In genomic region chr10:80578911-80579310, GRCm38 (mm10) we compare ENCODE assay signal across 8 mouse cellular contexts. TPM values are rescaled to one million over a fixed set of nuclear protein-coding genes. Genes with fewer than 3 reads are reported as not detected.
A peak's percentile ranks its signal among the peaks of the same experiment; 100 is the strongest.
DNase-seq lines count a peak whose midpoint lies in the region; ATAC-seq and TF ChIP-seq lines count a peak whose summit lies in the region.

No protein-coding gene starts in this region.

- H3K4me3 ChIP-seq in embryonic fibroblast, embryonic 13.5 days (ENCODE audit: insufficient read depth, low read length) = 0 out of 2 replicates have a peak overlapping the region, but pooled peaks have one; percentile 3
- H3K4me3 ChIP-seq in hindbrain, embryonic 14.5 days (replicated peaks; ENCODE audit: low read length) = no peak overlapping the region
- no peak overlapping the region for H3K4me3 ChIP-seq in liver, adult 2 months (ENCODE audit: insufficient read depth, low read depth, low read length)
- H3K4me3 ChIP-seq in thymus, adult 2 months (ENCODE audit: control insufficient read depth, insufficient read depth, low read length) = no peak overlapping the region

- TF ChIP-seq POLR2A in embryonic fibroblast, embryonic 13.5 days (IDR thresholded peaks at IDR 0.05; ENCODE audit: low read depth, low read length) = no peak
- TF ChIP-seq POLR2A in liver, adult 2 months (IDR thresholded peaks at IDR 0.05; ENCODE audit: extremely low read depth, insufficient read depth, low read length) = no peak
- no peak for TF ChIP-seq POLR2A in thymus, adult 2 months (IDR thresholded peaks at IDR 0.05; ENCODE audit: control insufficient read depth, extremely low read depth, insufficient read depth, low read length, poor library complexity)

- H3K79me2 ChIP-seq in liver, adult 2 months (ENCODE audit: control insufficient read depth, insufficient read depth, low read length) = peaks cover 16% of the 10 kb centered on the region

- peak overlapping the region; percentile 92; the same call in 1 of the 2 replicates for H3K27ac ChIP-seq in embryonic fibroblast, embryonic 13.5 days (ENCODE audit: insufficient read depth, low read length)
- H3K27ac ChIP-seq in hindbrain, embryonic 14.5 days = no peak overlapping the region
- H3K27ac ChIP-seq in liver, adult 2 months (replicated peaks; ENCODE audit: insufficient read depth, low read depth, low read length) = peak overlapping the region; percentile 7
- H3K27ac ChIP-seq in thymus, adult 2 months (ENCODE audit: control insufficient read depth, insufficient read depth, low read length) = peak overlapping the region; percentile 58

- intact Hi-C loops in left cerebral cortex, postnatal 4 days (cut with DNase I) = loop anchor here (5.0 kb wide), 1 partner anchor 108 kb away; no protein-coding TSS in a partner anchor

- H3K36me3 ChIP-seq in hindbrain, embryonic 14.5 days (replicated peaks; ENCODE audit: control insufficient read depth, insufficient read depth) = peaks cover 13% of the 10 kb centered on the region
- H3K36me3 ChIP-seq in liver, adult 2 months (ENCODE audit: control insufficient read depth, insufficient read depth, low read length) = no peaks in the 10 kb centered on the region
- H3K36me3 ChIP-seq in thymus, adult 2 months (ENCODE audit: control insufficient read depth, insufficient read depth, low read length) = no peaks in the 10 kb centered on the region

- H3K9ac ChIP-seq in hindbrain, embryonic 14.5 days = no peak overlapping the region
- H3K9ac ChIP-seq in liver, adult 2 months (ENCODE audit: low read depth, low read length) = peak overlapping the region; percentile 48

- ATAC-seq in hindbrain, embryonic 14.5 days (ENCODE audit: low FRiP score) = no peak

- H3K9me3 ChIP-seq in hindbrain, embryonic 14.5 days (ENCODE audit: control insufficient read depth, low read length) = no peaks in the 10 kb centered on the region

- DNase-seq in left cerebral cortex, postnatal 4 days = peak; percentile 57
- no peak for DNase-seq in left cerebral cortex, adult 11 months (ENCODE audit: low spot score)
- peak; percentile 67 for DNase-seq in adrenal gland, adult 8-10 months
- peak; percentile 50 for DNase-seq in hindbrain, embryonic 14.5 days (ENCODE audit: low spot score)
- DNase-seq in liver, adult 2 months (ENCODE audit: extremely low read depth, low read depth, low spot score) = peak; percentile 78
- peak; percentile 94 for DNase-seq in naive thymus-derived CD4-positive, alpha-beta T cell, adult 2 months (ENCODE audit: low read depth)
- peak; percentile 72 for DNase-seq in thymus, adult 2 months

- H3K27me3 ChIP-seq in hindbrain, embryonic 14.5 days (ENCODE audit: control insufficient read depth, insufficient read depth, low read length) = no peaks in the 10 kb centered on the region
- no peaks in the 10 kb centered on the region for H3K27me3 ChIP-seq in liver, adult 2 months (ENCODE audit: control insufficient read depth, insufficient read depth, low read length)
- no peaks in the 10 kb centered on the region for H3K27me3 ChIP-seq in thymus, adult 2 months (ENCODE audit: control insufficient read depth, insufficient read depth, low read length)

- WGBS in hindbrain, embryonic 14.5 days = 5% methylated on average over 8 of the region's 8 CpGs
- 7% methylated on average over 8 of the region's 8 CpGs for WGBS in liver, adult 2 months
- WGBS in thymus, adult 2 months = 11% methylated on average over 8 of the region's 8 CpGs

- peak; percentile 47; the same call in 1 of the 2 replicates for TF ChIP-seq CTCF in embryonic fibroblast, embryonic 13.5 days (IDR thresholded peaks at IDR 0.05; ENCODE audit: borderline replicate concordance, insufficient read depth, low read length)
- peak; percentile 63 for TF ChIP-seq CTCF in liver, adult 2 months (IDR thresholded peaks at IDR 0.05; ENCODE audit: low read depth, low read length)
- peak; percentile 64; the same call in 1 of the 2 replicates for TF ChIP-seq CTCF in thymus, adult 2 months (IDR thresholded peaks at IDR 0.05; ENCODE audit: borderline replicate concordance, control insufficient read depth, extremely low read depth, insufficient read depth, low read length, poor library complexity)

- H3K4me2 ChIP-seq in hindbrain, embryonic 14.5 days (replicated peaks) = peak overlapping the region; percentile 88

- no peaks in the 10 kb centered on the region for H3K4me1 ChIP-seq in embryonic fibroblast, embryonic 13.5 days (ENCODE audit: control insufficient read depth, insufficient read depth, low read length)
- H3K4me1 ChIP-seq in hindbrain, embryonic 14.5 days (replicated peaks; ENCODE audit: control insufficient read depth, insufficient read depth, low read length) = peaks cover 24% of the 10 kb centered on the region
- peaks cover 11% of the 10 kb centered on the region for H3K4me1 ChIP-seq in liver, adult 2 months (ENCODE audit: control insufficient read depth, insufficient read depth, low read length)
- H3K4me1 ChIP-seq in thymus, adult 2 months (replicated peaks; ENCODE audit: control insufficient read depth, insufficient read depth, low read length) = peaks cover 32% of the 10 kb centered on the region

RNA-seq across cellular contexts. Expression of gene Klf16, which starts 1.8 kb away (rescaled TPM):
- total RNA-seq in left cerebral cortex, postnatal 4 days (2021) = 10 to 100 TPM; 34.1 to 35.5 TPM
- total RNA-seq in adrenal gland, adult 8-10 months (2022) = 10 to 100 TPM; 12.7 to 15.4 (median 14.6) TPM
- polyA plus RNA-seq in embryonic fibroblast, embryonic 13.5 days (2011; ENCODE audit: insufficient read length, low read depth, missing spikeins) = 15.5 and 15.9 TPM in 2 replicates
- polyA plus RNA-seq in hindbrain, embryonic 14.5 days (2014; fragmentation: Nextera tagmentation; extraction: Ambion mirVana) = 5.1 and 5.3 TPM in 2 replicates
- 0.74 and 1.3 TPM in 2 replicates for total RNA-seq in liver, adult 2 months (2014; rRNA removed)
- polyA plus RNA-seq in liver, adult 2 months (2012; rRNA removed) = 4.2 and 5.5 TPM in 2 replicates
- polyA plus RNA-seq in thymus, adult 2 months (2012; rRNA removed) = 31.0 and 46.9 TPM in 2 replicates

RNA-seq across cellular contexts. Expression of gene Abhd17a, which starts 11.2 kb away (rescaled TPM):
- total RNA-seq in left cerebral cortex, postnatal 4 days (2021) = 100 to 1,000 TPM; 131 to 133 TPM
- 100 to 1,000 TPM in 1 of 4 experiments, 10 to 100 TPM in 3; 97.0 to 101 (median 97.8) TPM for total RNA-seq in adrenal gland, adult 8-10 months (2022)
- 42.1 and 58.7 TPM in 2 replicates for polyA plus RNA-seq in embryonic fibroblast, embryonic 13.5 days (2011; ENCODE audit: insufficient read length, low read depth, missing spikeins)
- polyA plus RNA-seq in hindbrain, embryonic 14.5 days (2014; fragmentation: Nextera tagmentation; extraction: Ambion mirVana) = 157 and 174 TPM in 2 replicates
- 45.7 and 59.3 TPM in 2 replicates for total RNA-seq in liver, adult 2 months (2014; rRNA removed)
- 194 and 205 TPM in 2 replicates for polyA plus RNA-seq in liver, adult 2 months (2012; rRNA removed)
- 310 and 359 TPM in 2 replicates for polyA plus RNA-seq in thymus, adult 2 months (2012; rRNA removed)

RNA-seq across cellular contexts. Expression of gene Rexo1, which starts 17.6 kb away (rescaled TPM):
- total RNA-seq in left cerebral cortex, postnatal 4 days (2021) = 10 to 100 TPM; 65.2 to 67.5 TPM
- 10 to 100 TPM; 54.2 to 60.1 (median 57.0) TPM for total RNA-seq in adrenal gland, adult 8-10 months (2022)
- polyA plus RNA-seq in embryonic fibroblast, embryonic 13.5 days (2011; ENCODE audit: insufficient read length, low read depth, missing spikeins) = 19.4 and 21.9 TPM in 2 replicates
- 29.0 and 30.8 TPM in 2 replicates for polyA plus RNA-seq in hindbrain, embryonic 14.5 days (2014; fragmentation: Nextera tagmentation; extraction: Ambion mirVana)
- 4.4 and 5.5 TPM in 2 replicates for total RNA-seq in liver, adult 2 months (2014; rRNA removed)
- polyA plus RNA-seq in liver, adult 2 months (2012; rRNA removed) = 28.1 and 36.8 TPM in 2 replicates
- polyA plus RNA-seq in thymus, adult 2 months (2012; rRNA removed) = 188 and 209 TPM in 2 replicates

RNA-seq across cellular contexts. Expression of gene Scamp4, which starts 23.8 kb away (rescaled TPM):
- total RNA-seq in left cerebral cortex, postnatal 4 days (2021) = 10 to 100 TPM; 30.9 to 34.5 TPM
- total RNA-seq in adrenal gland, adult 8-10 months (2022) = 10 to 100 TPM; 58.7 to 79.9 (median 70.3) TPM
- polyA plus RNA-seq in embryonic fibroblast, embryonic 13.5 days (2011; ENCODE audit: insufficient read length, low read depth, missing spikeins) = 57.3 and 62.2 TPM in 2 replicates
- polyA plus RNA-seq in hindbrain, embryonic 14.5 days (2014; fragmentation: Nextera tagmentation; extraction: Ambion mirVana) = 63.1 and 64.5 TPM in 2 replicates
- total RNA-seq in liver, adult 2 months (2014; rRNA removed) = 7.6 and 11.4 TPM in 2 replicates
- polyA plus RNA-seq in liver, adult 2 months (2012; rRNA removed) = 61.2 and 63.2 TPM in 2 replicates
- polyA plus RNA-seq in thymus, adult 2 months (2012; rRNA removed) = 151 and 156 TPM in 2 replicates

RNA-seq across cellular contexts. Expression of gene Adat3, which starts 23.8 kb away (rescaled TPM):
- 1 to 10 TPM; 2.9 to 3.6 TPM for total RNA-seq in left cerebral cortex, postnatal 4 days (2021)
- 1 to 10 TPM; 1.8 to 4.7 (median 2.9) TPM for total RNA-seq in adrenal gland, adult 8-10 months (2022)
- polyA plus RNA-seq in embryonic fibroblast, embryonic 13.5 days (2011; ENCODE audit: insufficient read length, low read depth, missing spikeins) = 1.4 and 2.9 TPM in 2 replicates
- 5.2 and 5.6 TPM in 2 replicates for polyA plus RNA-seq in hindbrain, embryonic 14.5 days (2014; fragmentation: Nextera tagmentation; extraction: Ambion mirVana)
- 0.28 and 1.4 TPM in 2 replicates for total RNA-seq in liver, adult 2 months (2014; rRNA removed)
- polyA plus RNA-seq in liver, adult 2 months (2012; rRNA removed) = 3.3 and 5.5 TPM in 2 replicates
- 42.9 and 48.2 TPM in 2 replicates for polyA plus RNA-seq in thymus, adult 2 months (2012; rRNA removed)
